Mouse (Mus musculus) testis, adult 2 months (tissue): ENCODE measurements around the gene Tnni2.

Source experiments
- CTCF ChIP-seq: fragments of 200-500 bp; IDR thresholded peaks from 2 replicates; pipeline ENCODE4 v1.5.1; 2012; ENCODE audit warnings: low read depth, mild to moderate bottlenecking, inconsistent platforms, low read length, moderate library complexity; ENCODE audit not compliant: control insufficient read depth, insufficient read depth, insufficient replicate concordance
- POLR2A ChIP-seq: fragments of 200-500 bp; IDR thresholded peaks from 2 replicates; pipeline ENCODE4 v1.6.1; 2012; ENCODE audit warnings: low read depth, mild to moderate bottlenecking, inconsistent platforms, low read length, moderate library complexity; ENCODE audit not compliant: control insufficient read depth

DNA sequence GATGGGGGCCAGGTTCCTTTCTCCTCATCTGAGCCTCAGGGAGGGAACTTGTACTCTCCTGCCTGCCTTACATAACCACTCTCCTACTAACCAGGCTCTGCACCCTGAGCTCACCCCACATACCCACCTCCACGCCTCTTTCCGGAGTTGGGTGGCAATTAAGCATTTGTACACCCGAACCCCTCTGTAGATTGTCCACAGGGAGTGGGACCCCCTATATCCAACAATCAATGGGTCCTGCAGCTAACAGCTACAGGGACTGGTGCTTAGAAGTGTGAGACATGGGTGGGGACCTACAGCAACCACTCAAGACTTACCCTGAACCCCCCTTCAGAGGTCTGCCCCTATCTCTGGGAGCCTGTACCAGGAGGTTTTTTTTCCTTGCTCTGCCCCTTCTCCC, 39.1 kb downstream of the Tnni2 start:
- no peak for TF ChIP-seq CTCF
- TF ChIP-seq POLR2A, result no peak
